Mouse (Mus musculus): ENCODE results near the gene D10Jhu81e.
"Not testable (repeated sequence)": the region's sequence is repeated elsewhere in the genome, so short reads cannot be mapped to it uniquely, and the experiment has no call there.

Gene D10Jhu81e

DNA sequence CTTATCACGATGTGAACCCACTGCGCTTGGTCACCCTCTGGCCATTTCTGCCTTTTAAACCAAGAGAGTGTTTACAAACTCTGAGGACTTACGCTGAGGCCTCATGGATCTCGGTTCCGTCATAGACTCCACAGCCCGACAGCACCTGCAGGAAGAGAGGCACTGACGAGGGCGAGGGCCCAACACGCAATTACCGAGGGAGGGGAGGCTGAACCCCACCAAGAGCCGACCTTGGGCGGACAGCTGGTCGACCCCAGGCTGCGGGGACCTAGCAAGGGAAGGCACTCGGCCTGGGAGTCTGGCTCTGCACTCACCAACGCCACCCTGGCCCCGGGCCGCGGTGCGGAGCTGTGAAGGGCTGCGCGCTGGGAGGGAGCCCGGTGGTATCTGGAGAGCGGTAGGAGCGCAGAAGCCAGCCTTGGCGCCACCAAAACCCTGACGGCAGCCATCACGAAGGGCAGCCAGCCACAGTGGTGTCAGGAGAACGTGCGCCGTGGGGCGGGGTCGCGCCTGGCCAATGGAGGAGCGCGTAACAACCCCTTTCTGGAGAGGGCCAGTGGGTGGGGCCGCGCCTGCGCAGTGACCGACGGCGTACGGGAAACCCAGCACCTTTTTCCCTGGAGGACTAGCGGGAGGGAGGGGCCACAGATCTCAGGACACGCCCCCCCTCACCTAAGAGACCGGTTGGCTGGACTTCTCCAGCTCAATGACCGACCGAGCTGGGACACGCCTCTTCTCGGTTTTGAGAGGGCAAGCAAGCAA is at the start of gene D10Jhu81e:
Gene D10Jhu81e (minus strand): TSS at position 502 of the 762 bp plus-strand sequence.
- DNase-seq (ENCODE audit: low spot score) = peak; percentile 100

GRCm38 (mm10) chr10:78218576-78218975 is 49.0 kb upstream of the D10Jhu81e start:
- DNase-seq (ENCODE audit: low spot score) = no peak

GRCm38 (mm10) chr10:78216376-78217083 is 46.9 kb upstream of the D10Jhu81e start:
- DNase-seq (ENCODE audit: low spot score) = no peak

- DNase-seq (ENCODE audit: low spot score) = no peak
Observed at GRCm38 (mm10) chr10:78214371-78214770, 44.8 kb upstream of the D10Jhu81e start.

- DNase-seq (ENCODE audit: low spot score) = no peak
Observed at GRCm38 (mm10) chr10:78211311-78211710, 41.7 kb upstream of the D10Jhu81e start.

- DNase-seq (ENCODE audit: low spot score) = no peak
Observed at GRCm38 (mm10) chr10:78201182-78201581, 31.6 kb upstream of the D10Jhu81e start.

DNA sequence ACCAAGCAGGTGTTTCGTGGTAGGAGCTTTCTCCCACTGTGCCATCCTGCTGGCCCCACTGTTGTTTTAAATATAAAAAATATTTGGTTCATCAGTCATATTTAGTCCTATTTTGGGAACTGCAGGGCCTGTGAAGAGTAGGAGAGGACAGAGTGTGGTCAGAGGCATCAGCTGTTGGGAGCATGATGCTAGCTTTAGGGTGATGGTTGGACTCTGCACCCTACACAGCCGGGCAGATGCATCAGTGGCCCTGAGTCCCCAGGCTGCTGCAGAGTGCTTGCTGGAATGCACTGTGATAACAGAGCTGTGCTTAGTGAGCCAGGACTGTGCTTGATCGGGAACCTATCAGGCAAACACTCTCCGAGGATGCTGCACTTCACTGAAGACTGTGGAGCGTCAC is 23.4 kb upstream of the D10Jhu81e start:
- DNase-seq (ENCODE audit: low spot score) = no peak

DNA sequence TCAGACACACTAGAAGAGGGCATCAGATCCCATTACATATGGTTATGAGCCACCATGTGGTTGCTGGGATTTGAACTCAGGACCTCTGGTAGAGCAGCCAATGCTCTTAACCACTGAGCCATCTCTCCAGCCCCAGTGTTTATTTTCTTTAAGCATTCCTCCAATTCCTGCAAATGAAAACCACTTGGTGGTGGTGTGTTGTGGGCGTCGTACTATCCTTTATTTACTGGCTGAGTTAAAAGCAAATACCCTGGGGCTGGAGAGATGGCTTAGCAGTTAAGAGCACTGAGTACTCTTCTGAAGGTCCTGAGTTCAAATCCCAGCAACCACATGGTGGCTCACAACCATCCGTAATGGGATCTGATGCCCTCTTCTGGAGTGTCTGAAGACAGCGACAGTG is 16.5 kb upstream of the D10Jhu81e start:
- not testable (repeated sequence) for DNase-seq (ENCODE audit: low spot score)

GRCm38 (mm10) chr10:78185381-78185725 is 15.8 kb upstream of the D10Jhu81e start:
- no peak for DNase-seq (ENCODE audit: low spot score)

GRCm38 (mm10) chr10:78184531-78185380 is 15.2 kb upstream of the D10Jhu81e start, which contains the start of gene Pwp2:
Gene Pwp2, minus strand, starts transcription at chr10:78185149.
- DNase-seq (ENCODE audit: low spot score) = peak; percentile 91

DNA sequence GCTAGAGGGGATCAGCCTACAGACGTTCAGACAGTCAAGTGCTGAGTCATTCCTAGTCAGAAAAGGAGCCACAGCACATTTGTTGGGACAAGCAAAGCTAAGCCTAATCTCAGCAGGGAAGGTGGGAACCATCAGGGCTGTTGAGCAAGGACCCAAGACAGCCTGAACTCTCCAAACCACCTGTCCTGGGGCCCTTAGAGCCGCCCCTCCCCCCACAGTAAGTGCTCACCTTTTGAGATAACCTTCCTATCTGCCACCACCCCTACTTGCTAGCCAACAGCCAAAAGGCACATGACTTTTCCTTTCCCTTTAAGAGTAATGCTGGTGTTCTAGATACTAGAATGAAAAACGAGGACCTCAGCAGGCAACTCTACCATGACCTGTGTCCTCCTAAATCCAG is 14.0 kb upstream of the D10Jhu81e start:
- DNase-seq (ENCODE audit: low spot score) = no peak

DNA sequence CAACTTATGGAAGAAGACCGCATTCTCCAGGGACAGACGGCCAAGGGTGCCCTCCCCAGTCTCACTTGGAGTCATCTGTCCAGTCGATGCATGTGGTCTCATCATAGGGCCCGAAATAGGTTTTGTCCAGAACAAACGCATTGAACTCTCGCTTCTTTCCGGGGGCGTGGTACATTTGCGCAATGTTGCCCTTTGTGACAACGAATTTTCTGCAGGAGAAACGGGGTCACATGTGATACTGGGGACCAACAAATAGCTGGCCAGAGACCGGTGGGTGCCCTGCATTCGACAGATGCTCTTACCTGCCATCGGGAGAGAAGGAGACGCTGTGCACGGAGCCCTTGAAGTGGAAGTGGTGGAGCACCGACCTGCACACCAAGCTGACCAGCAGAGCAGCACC is 12.7 kb upstream of the D10Jhu81e start:
- no peak for DNase-seq (ENCODE audit: low spot score)

- no peak for DNase-seq (ENCODE audit: low spot score)
Observed at GRCm38 (mm10) chr10:78174474-78174873, 4.9 kb upstream of the D10Jhu81e start.

GRCm38 (mm10) chr10:78171581-78171980 is 2.0 kb upstream of the D10Jhu81e start:
- DNase-seq (ENCODE audit: low spot score) = no peak

GRCm38 (mm10) chr10:78171057-78171456 is 1.5 kb upstream of the D10Jhu81e start:
- no peak for DNase-seq (ENCODE audit: low spot score)

DNA sequence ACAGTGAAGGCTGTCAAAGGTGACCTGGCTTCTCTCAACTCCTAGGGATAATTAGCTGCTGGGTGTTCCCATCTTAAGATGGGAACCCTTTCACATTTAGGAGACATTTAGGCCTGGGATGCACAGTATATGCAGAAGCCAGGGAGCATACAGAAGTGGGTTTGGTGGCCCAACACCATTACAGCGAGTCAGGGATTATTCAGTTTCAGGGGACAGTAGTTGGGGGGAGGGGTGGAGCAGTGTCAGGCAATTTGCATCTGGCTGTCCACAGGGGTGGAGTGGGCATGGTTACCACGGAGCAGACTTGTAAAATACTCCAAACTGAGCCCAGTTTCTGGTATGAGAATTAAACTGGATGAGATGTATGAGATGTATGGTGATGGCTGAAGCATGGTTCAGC is 863 bp upstream of the D10Jhu81e start:
- no peak for DNase-seq (ENCODE audit: low spot score)

DNA sequence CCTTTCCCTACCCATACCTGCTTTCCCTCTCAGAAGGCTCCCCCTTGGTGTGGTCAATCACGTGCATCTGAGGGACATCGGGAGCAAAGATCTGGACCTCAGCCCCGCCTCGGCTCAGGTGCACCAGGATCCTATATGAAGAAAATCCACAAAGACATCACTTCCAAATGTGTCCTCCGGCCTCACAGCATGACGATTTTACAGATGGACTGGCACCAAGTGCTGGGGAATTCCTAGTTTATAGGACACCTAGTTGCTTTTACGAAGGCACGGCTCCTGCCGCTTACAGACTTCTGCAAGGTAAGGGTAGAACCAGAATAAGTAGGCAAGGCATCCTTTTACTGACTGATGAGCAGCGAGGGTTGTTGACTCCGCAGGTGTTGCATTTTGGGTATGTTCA is 790 bp downstream of the D10Jhu81e start:
- DNase-seq (ENCODE audit: low spot score) = no peak

DNA sequence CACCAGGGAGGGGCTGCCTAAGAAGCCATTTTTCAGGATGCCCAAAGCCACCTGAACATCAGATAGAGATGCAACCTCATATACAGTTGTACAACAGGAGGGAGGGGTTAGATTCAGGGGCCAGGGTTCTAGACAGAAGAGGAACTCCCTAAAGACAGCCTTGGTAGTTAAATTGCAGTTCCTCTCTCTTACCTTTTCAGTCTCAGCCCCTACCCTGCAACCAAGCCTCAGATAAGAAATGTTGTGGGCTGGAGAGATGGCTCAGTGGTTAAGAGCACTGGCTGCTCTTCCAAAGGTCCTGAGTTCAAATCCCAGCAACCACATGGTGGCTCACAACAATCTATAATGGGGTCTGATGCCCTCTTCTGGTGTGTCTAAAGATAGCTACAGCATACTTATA is 1.8 kb downstream of the D10Jhu81e start:
- no peak for DNase-seq (ENCODE audit: low spot score)

GRCm38 (mm10) chr10:78167333-78167732 is 2.2 kb downstream of the D10Jhu81e start:
- DNase-seq (ENCODE audit: low spot score) = no peak

DNA sequence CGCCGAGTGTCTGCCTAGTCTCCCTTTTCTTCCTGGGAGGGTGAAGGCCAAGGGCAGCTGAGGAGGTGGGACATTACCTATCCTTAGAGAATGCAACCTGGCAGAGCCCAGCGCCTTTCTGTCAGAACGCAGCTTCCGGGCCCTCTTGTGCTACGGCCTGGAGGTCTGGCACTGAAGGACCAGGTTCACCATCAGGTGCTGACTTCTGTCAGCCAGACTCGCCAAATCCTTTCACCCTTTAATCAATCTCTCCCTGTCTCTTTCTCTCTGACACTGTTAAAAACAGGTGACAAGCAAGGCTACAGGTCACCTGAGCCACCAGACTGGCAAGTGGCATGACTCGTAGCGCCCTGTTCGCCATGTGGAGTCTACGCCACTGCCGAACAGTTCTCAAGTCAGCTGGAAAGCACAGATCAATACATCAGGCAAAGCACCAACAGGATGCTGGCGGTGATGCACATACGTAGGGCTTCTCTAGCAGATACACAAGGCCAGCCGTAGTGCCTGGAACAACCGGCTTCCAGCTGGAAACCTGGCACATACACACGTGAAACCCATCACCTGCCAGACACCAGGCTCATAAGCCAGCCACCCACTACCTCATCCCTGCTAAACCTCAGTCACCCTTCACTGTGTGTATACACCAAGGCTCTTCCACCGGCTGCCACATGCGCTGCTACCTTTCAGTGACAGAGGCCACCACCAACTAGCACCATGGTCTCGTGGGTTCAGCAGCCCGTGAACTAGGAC is 4.2 kb downstream of the D10Jhu81e start:
- DNase-seq (ENCODE audit: low spot score) = no peak

- DNase-seq (ENCODE audit: low spot score) = no peak
Observed at GRCm38 (mm10) chr10:78164786-78165185, 4.8 kb downstream of the D10Jhu81e start.

GRCm38 (mm10) chr10:78163923-78164322 is 5.7 kb downstream of the D10Jhu81e start:
- DNase-seq (ENCODE audit: low spot score) = peak; percentile 77

All from lung, postnatal 25 days (tissue).